Mouse (Mus musculus) CH12.LX (cell line): ENCODE results near the gene Med24. TPM values are rescaled to one million over a fixed set of nuclear protein-coding genes. Genes with fewer than 3 reads are reported as not detected.

Experiments used
- DNase-seq: peaks from one replicate; pipeline ENCODE4 v3.0.0-alpha.2; 2013; ENCODE audit errors: extremely low read depth
- H3K27ac ChIP-seq: 2 replicates; pipeline ENCODE4 v1.5.1; 2012; ENCODE audit warnings: low read depth, mild to moderate bottlenecking, control low read depth, moderate library complexity; ENCODE audit not compliant: insufficient read depth
- H3K27me3 ChIP-seq: replicated peaks from 2 replicates; pipeline ENCODE3; 2012; ENCODE audit warnings: inconsistent platforms
- H3K36me3 ChIP-seq, 2 experiments: replicated peaks in 1 of 2; 2 replicates each; pipeline versions ENCODE3 to v1.6.1; 2012; ENCODE audit warnings: inconsistent platforms in 1 of 2, low read length in 1 of 2, mild to moderate bottlenecking in 1 of 2, mixed read lengths in 1 of 2, moderate library complexity in 1 of 2; ENCODE audit not compliant: control insufficient read depth in 1 of 2, insufficient read depth in 1 of 2
- H3K4me1 ChIP-seq, 2 experiments: 2 replicates each; pipeline ENCODE4 v1.6.1; 2012; ENCODE audit warnings: inconsistent platforms in 1 of 2, moderate library complexity in 1 of 2; ENCODE audit not compliant: insufficient read depth in 2 of 2, control insufficient read depth in 1 of 2
- H3K4me2 ChIP-seq: 2 replicates; pipeline ENCODE4 v1.6.1; 2012; ENCODE audit warnings: low read depth, mild to moderate bottlenecking, control low read depth; ENCODE audit not compliant: poor library complexity, insufficient read depth, severe bottlenecking
- H3K4me3 ChIP-seq, 3 experiments: fragments of 150-350 bp in 1 of 3; sonication (generic) in 1 of 3; replicated peaks in 1 of 3; 2 replicates each; pipeline versions ENCODE3 to v1.5.1; 2011 to 2012; ENCODE audit warnings: low read depth in 2 of 3, low read length in 2 of 3, mild to moderate bottlenecking in 2 of 3, moderate library complexity in 2 of 3, control low read depth in 1 of 3, improper control_type of control experiment in 1 of 3, inconsistent platforms in 1 of 3, mixed read lengths in 1 of 3; ENCODE audit not compliant: poor library complexity in 1 of 3
- H3K79me2 ChIP-seq: replicated peaks from 2 replicates; pipeline ENCODE4 v1.6.1; 2012; ENCODE audit warnings: mild to moderate bottlenecking, moderate library complexity; ENCODE audit not compliant: control insufficient read depth, poor library complexity, insufficient read depth, severe bottlenecking; ENCODE audit errors: extremely low read depth
- H3K9ac ChIP-seq: 2 replicates; pipeline ENCODE4 v1.6.1; 2012; ENCODE audit warnings: low read depth, mild to moderate bottlenecking, control low read depth, moderate library complexity; ENCODE audit not compliant: insufficient read depth
- H3K9me3 ChIP-seq: replicated peaks from 2 replicates; pipeline ENCODE3; 2012; ENCODE audit warnings: low read length, inconsistent platforms, mixed read lengths
- BHLHE40 ChIP-seq: IDR thresholded peaks from 2 replicates; pipeline ENCODE4 v1.6.1; 2011; ENCODE audit warnings: mild to moderate bottlenecking, low read depth, low read length, improper control_type of control experiment
- CHD1 ChIP-seq: IDR thresholded peaks from 2 replicates; pipeline ENCODE4 v1.6.1; 2012; ENCODE audit warnings: low read depth, low read length, improper control_type of control experiment, inconsistent platforms
- CHD2 ChIP-seq: IDR thresholded peaks from 2 replicates; pipeline ENCODE4 v1.6.1; 2011; ENCODE audit warnings: low read length, improper control_type of control experiment
- EP300 ChIP-seq: IDR thresholded peaks from 2 replicates; pipeline ENCODE4 v1.6.1; 2011; ENCODE audit warnings: low read length, improper control_type of control experiment
- ETS1 ChIP-seq: conservative IDR thresholded peaks from 2 replicates; pipeline ENCODE4 v1.6.1; 2012; ENCODE audit warnings: low read depth, mild to moderate bottlenecking, inconsistent platforms, low read length, improper control_type of control experiment, moderate library complexity
- JUN ChIP-seq: IDR thresholded peaks from 2 replicates; pipeline ENCODE4 v1.6.1; 2011; ENCODE audit warnings: low read depth, mild to moderate bottlenecking, low read length, improper control_type of control experiment, moderate library complexity; ENCODE audit not compliant: insufficient read depth
- JUND ChIP-seq: conservative IDR thresholded peaks from 2 replicates; pipeline ENCODE4 v1.6.1; 2011; ENCODE audit warnings: low read depth, low read length, improper control_type of control experiment
- MAZ ChIP-seq: IDR thresholded peaks from 2 replicates; pipeline ENCODE4 v1.6.1; 2012; ENCODE audit warnings: low read depth, mild to moderate bottlenecking, inconsistent platforms, low read length, improper control_type of control experiment, moderate library complexity
- MXI1 ChIP-seq: IDR thresholded peaks from 2 replicates; pipeline ENCODE4 v1.6.1; 2011; ENCODE audit warnings: mild to moderate bottlenecking, low read depth, low read length, improper control_type of control experiment
- MYC ChIP-seq: IDR thresholded peaks from 2 replicates; pipeline ENCODE4 v1.6.1; 2011; ENCODE audit warnings: low read depth, mild to moderate bottlenecking, improper control_type of control experiment, low read length
- NRF1 ChIP-seq: IDR thresholded peaks from 2 replicates; pipeline ENCODE4 v1.6.1; 2014; ENCODE audit warnings: low read depth, mild to moderate bottlenecking, inconsistent platforms, low read length, improper control_type of control experiment, moderate library complexity
- POLR2A ChIP-seq: IDR thresholded peaks from 2 replicates; pipeline ENCODE4 v1.6.1; 2011; ENCODE audit warnings: low read depth, mild to moderate bottlenecking, improper control_type of control experiment, low read length
- SMC3 ChIP-seq: IDR thresholded peaks from 2 replicates; pipeline ENCODE4 v1.6.1; 2011; ENCODE audit warnings: low read depth, low read length, improper control_type of control experiment
- TBP ChIP-seq: conservative IDR thresholded peaks from 2 replicates; pipeline ENCODE4 v1.6.1; 2011; ENCODE audit warnings: low read depth, low read length, improper control_type of control experiment
- TCF12 ChIP-seq: IDR thresholded peaks from 2 replicates; pipeline ENCODE4 v1.6.1; 2014; ENCODE audit warnings: low read depth, mild to moderate bottlenecking, inconsistent platforms, low read length, improper control_type of control experiment
- UBTF ChIP-seq: IDR thresholded peaks from 2 replicates; pipeline ENCODE4 v1.6.1; 2012; ENCODE audit warnings: low read depth, mild to moderate bottlenecking, inconsistent platforms, low read length, improper control_type of control experiment, moderate library complexity
- USF1 ChIP-seq: IDR thresholded peaks from 2 replicates; pipeline ENCODE4 v1.6.1; 2014; ENCODE audit warnings: low read depth, mild to moderate bottlenecking, inconsistent platforms, low read length, improper control_type of control experiment
- USF2 ChIP-seq: conservative IDR thresholded peaks from 2 replicates; pipeline ENCODE4 v1.6.1; 2011; ENCODE audit warnings: low read depth, low read length, improper control_type of control experiment
- ZC3H11A ChIP-seq: IDR thresholded peaks from 2 replicates; pipeline ENCODE4 v1.6.1; 2012; ENCODE audit warnings: low read depth, mild to moderate bottlenecking, inconsistent platforms, low read length, improper control_type of control experiment
- ZKSCAN1 ChIP-seq: IDR thresholded peaks from 2 replicates; pipeline ENCODE4 v1.6.1; 2012; ENCODE audit warnings: low read depth, inconsistent platforms, low read length, improper control_type of control experiment, borderline replicate concordance
- ZMIZ1 ChIP-seq: IDR thresholded peaks from 2 replicates; pipeline ENCODE4 v1.6.1; 2012; ENCODE audit warnings: low read depth, mild to moderate bottlenecking, inconsistent platforms, low read length, improper control_type of control experiment
- ZNF384 ChIP-seq: IDR thresholded peaks from 2 replicates; pipeline ENCODE4 v1.6.1; 2012; ENCODE audit warnings: low read depth, low read length, improper control_type of control experiment, inconsistent platforms
- dilution Hi-C: fragments of 300-500 bp; cut with MboI; formaldehyde crosslinking; loops from 2 replicates; pipeline ENCODE4 v1.14.3; 2020; ENCODE audit warnings: low sequenced_read_pairs; ENCODE audit not compliant: extremely low pct_unique_long_range_greater_than_20kb, extremely low pct_ligation_motif_present
- in situ Hi-C: fragments of 300-500 bp; cut with MboI; formaldehyde crosslinking; loops from 3 replicates; pipeline ENCODE4 v1.14.3; 2019; ENCODE audit warnings: low sequenced_read_pairs, low pct_ligation_motif_present, low pct_unique_long_range_greater_than_20kb, mixed read lengths
- polyA plus RNA-seq: library from polyadenylated mRNA; unstranded; fragments of >175 nt; gene quantifications from 2 replicates; pipeline ENCODE4 v1.2.1, GENCODE M21; 2012; ENCODE audit warnings: low read depth; ENCODE audit not compliant: insufficient read length
- total RNA-seq, 2 experiments: library from RNA; depleted of rRNA; stranded (reverse); fragments of 300-350 nt in 1 of 2; fragments of >200 nt in 1 of 2; gene quantifications; 2 replicates each; pipeline ENCODE4 v1.2.3; 2012 to 2014

Med24 gene
- total and polyA plus RNA-seq, 3 experiments: 30.9 to 78.8 (median 48.6) TPM

DNA sequence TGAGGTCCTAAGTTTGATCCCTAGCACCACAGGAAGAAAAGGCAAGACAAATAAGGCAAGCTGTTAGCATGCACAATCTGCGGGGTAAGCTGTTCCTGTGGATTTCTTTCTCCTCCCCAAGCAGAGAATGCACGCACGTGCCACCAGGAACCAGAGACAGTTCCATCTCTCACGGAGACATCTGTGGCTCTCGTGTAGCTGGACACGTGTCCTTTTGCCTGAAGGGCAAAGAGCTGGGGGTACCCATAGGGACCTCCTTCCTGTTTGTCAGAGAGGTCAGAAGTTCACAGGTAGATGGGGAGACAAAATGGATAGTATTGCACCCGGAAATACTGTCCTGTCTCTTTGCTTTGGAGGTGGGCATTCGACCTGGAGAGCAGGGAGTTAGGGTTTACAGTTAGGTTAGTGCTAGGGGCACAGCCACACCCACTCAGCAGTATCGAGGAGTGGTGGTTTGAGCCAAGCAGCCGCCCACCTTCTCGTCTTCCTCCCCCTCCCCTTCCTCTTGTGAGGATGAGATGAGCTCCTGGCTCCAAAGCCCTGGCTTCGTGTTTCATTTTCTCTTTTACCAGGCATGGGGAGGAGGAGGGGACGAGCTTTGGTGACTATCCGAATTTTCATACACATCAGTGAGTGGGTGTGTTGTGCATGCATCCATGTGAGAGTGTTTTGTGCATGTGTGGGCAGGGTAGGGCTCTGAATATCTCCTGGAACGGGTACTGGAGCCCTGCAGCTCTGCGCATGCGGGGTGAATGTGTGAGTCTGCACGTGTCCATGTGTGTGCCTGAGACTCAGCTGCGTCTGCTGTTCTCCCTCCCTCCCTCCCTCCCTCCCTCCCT, 17.8 kb upstream of the Med24 start (continued):
- no peak for TF ChIP-seq ZMIZ1
- TF ChIP-seq MYC: 0 out of 2 replicates have a peak, but pooled peaks have one; percentile 51
- no peak for TF ChIP-seq MAZ
- TF ChIP-seq POLR2A: no peak
- TF ChIP-seq USF1: no peak
- TF ChIP-seq EP300: no peak
- TF ChIP-seq MXI1: peak; percentile 77
- peak; percentile 91 for TF ChIP-seq BHLHE40
- TF ChIP-seq JUN: no peak
- TF ChIP-seq JUND: no peak
- no peak for TF ChIP-seq SMC3
- no peak for TF ChIP-seq ETS1
- TF ChIP-seq USF2: no peak
- TF ChIP-seq UBTF: no peak
- peak; percentile 85 for TF ChIP-seq NRF1
- no peak for TF ChIP-seq ZNF384
- no peak for TF ChIP-seq TBP
- TF ChIP-seq ZKSCAN1: no peak
- TF ChIP-seq ZC3H11A: no peak
- TF ChIP-seq CHD2: no peak
- TF ChIP-seq CHD1: no peak
- no peak for TF ChIP-seq TCF12

DNA sequence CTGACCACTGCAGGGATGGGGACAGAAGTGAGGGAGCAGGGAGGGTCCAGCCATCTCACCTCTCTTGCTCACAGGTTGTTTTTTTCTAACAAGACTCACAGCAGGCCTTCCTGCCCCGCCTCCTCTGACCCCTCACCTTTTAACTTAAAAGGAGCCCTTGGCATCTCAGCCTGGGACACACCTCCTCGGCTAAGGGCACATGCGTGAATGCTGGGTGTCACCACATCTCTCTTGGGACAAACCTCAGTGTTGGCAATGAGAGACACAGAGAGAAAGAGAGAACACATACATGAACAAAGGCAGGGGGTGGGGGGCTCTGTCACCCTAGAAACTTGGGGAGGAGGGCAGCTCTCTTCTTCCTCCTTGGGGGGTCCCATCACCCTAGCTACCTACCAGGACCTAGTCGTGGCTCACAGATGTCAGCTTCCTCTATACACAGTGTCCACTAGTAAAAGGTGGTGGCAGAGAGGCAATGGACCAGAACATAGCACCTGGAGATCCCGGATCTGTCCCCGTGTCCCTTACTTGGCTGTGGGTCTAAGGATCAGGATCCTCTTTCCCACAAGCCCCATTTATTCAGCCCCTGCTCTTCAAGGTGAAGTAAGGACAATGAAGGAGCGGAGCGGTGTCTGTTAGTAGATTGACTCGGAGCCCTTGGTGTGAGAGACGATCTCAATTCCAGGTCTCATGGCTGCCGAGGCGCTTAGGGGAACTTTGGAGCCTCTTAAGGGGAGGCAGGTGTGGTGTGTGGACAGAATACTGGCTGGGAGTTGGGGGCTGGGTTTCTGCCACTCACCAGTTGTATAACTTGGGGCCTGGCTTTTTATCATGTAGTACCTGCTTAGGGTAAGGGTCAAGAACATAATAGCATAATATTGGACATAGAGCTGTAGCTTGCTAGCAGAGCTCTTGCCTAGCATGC, 17.0 kb upstream of the Med24 start:
- Histone ChIP-seq H3K4me2 (no peak overlapping the region), H3K27ac (no peak overlapping the region), H3K79me2 (no peaks in the 10 kb centered on the region), H3K4me1 (peaks cover 35 to 39% of the 10 kb centered on the region in 2 experiments), H3K27me3 (peaks cover 48% of the 10 kb centered on the region), H3K9me3 (no peaks in the 10 kb centered on the region), H3K4me3 (no peak overlapping the region), H3K36me3 (no peaks in the 10 kb centered on the region), H3K9ac (no peak overlapping the region)
- no peak for DNase-seq
- no peak for TF ChIP-seq MYC
- peak; percentile 20; the same call in 1 of the 2 replicates for TF ChIP-seq BHLHE40
- dilution Hi-C loops: no loop called here
- in situ Hi-C loops: loop anchor here (5.0 kb wide), 1 partner anchor 36 kb away; no protein-coding TSS in a partner anchor
